Mouse (Mus musculus) forebrain, embryonic 11.5 days (tissue): ENCODE data around the gene Castor1. TPM values are rescaled to one million over a fixed set of nuclear protein-coding genes. Genes with fewer than 3 reads are reported as not detected.
"Not testable (repeated sequence)": the region's sequence is repeated elsewhere in the genome, so short reads cannot be mapped to it uniquely, and the experiment has no call there.

Source experiments
- ATAC-seq: fragments of 200-750 bp; cut with Nextera tagmentation; replicated peaks from 2 replicates; pipeline ENCODE4 v1.8.0; 2017; ENCODE audit warnings: moderate TSS enrichment; ENCODE audit not compliant: low FRiP score
- DNase-seq: peaks from one replicate; pipeline ENCODE4 v3.0.0-alpha.2; 2017; ENCODE audit warnings: low spot score
- H3K27ac ChIP-seq: fragments of 300-500 bp; sonication (generic); 2 replicates; pipeline ENCODE4 v1.5.1; 2014; ENCODE audit warnings: low read depth, low read length
- H3K27me3 ChIP-seq: fragments of 300-500 bp; sonication (generic); 2 replicates; pipeline ENCODE4 v1.6.1; 2014; ENCODE audit warnings: mild to moderate bottlenecking, low read length, mixed read lengths; ENCODE audit not compliant: control insufficient read depth, insufficient read depth
- H3K36me3 ChIP-seq: fragments of 300-500 bp; sonication (generic); 2 replicates; pipeline ENCODE4 v1.6.1; 2014; ENCODE audit warnings: mild to moderate bottlenecking, low read length, moderate library complexity, mixed read lengths; ENCODE audit not compliant: control insufficient read depth, insufficient read depth
- H3K4me1 ChIP-seq: fragments of 300-500 bp; sonication (generic); replicated peaks from 2 replicates; pipeline ENCODE4 v1.6.1; 2014; ENCODE audit warnings: low read length, mixed read lengths; ENCODE audit not compliant: control insufficient read depth, insufficient read depth
- H3K4me2 ChIP-seq: fragments of 300-500 bp; sonication (generic); 2 replicates; pipeline ENCODE4 v1.6.1; 2014; ENCODE audit warnings: low read depth, mild to moderate bottlenecking, low read length, moderate library complexity, mixed read lengths; ENCODE audit not compliant: severe bottlenecking
- H3K4me3 ChIP-seq: fragments of 300-500 bp; sonication (generic); 2 replicates; pipeline ENCODE4 v1.5.1; 2014; ENCODE audit warnings: low read depth, low read length
- H3K9ac ChIP-seq: fragments of 300-500 bp; sonication (generic); 2 replicates; pipeline ENCODE4 v1.6.1; 2014; ENCODE audit warnings: low read length
- H3K9me3 ChIP-seq: fragments of 300-500 bp; sonication (generic); 2 replicates; pipeline ENCODE4 v1.6.1; 2016; ENCODE audit warnings: low read length, mixed read lengths; ENCODE audit not compliant: control insufficient read depth
- WGBS: fragments of 180-500 bp; shearing (Covaris S2); extraction: QIAGEN DNeasy Blood & Tissue Kit; methylation state at CpG from one replicate; pipeline ENCODE4 v1.1.7; 2014; 5-methylcytosine and 5-hydroxymethylcytosine counted together
- polyA plus RNA-seq: library from polyadenylated mRNA; unstranded; fragments of >200 nt; fragmentation: Nextera tagmentation; extraction: Ambion mirVana; gene quantifications from 2 replicates; pipeline ENCODE4 v1.2.1, GENCODE M21; 2014

Castor1 gene
- polyA plus RNA-seq, result 2.0 and 2.5 TPM in 2 replicates

DNA sequence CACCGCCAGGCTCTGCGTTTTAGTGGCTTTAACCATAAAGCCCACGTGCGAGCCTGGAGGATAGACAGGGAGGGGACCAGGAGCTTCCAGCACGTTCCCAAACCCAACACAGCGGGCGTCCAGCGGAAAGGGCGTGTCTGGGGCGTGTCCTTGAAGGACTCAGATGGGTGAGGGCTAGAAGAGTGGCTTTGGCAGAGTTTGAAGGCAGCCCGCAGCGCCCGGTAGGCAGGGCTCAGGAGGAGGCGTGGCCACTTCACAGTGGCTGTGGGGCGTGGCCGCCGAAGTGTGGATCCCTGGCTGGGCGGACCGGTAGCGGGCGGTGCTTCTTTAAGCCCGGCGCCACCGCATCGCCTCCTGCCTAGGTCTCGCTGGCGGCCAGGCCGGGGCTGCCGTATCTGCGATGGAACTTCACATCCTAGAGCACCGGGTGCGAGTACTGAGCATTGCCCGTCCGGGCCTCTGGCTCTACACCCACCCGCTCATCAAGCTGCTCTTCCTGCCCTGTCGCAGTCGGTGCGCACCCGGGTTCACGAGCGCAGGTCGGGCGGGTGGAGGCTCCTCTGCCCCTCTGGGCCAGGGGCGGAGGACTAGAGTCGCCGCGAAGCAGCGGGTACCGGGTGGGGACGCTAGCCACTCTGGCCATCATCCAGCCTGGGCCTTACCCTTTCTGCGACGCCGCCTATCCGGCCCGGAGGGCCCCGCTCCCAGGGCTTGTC lies at the start of gene Castor1:
Gene Castor1, plus strand, starts transcription at position 312 of the 716 bp plus-strand sequence.
- 2% methylated on average over 56 of the region's 56 CpGs for WGBS
- peaks cover 6% of the 10 kb centered on the region; the same call in 1 of the 2 replicates for H3K4me1 ChIP-seq
- ATAC-seq, result peak; percentile 90
- H3K9ac ChIP-seq, result peak within 1 kb of the TSS; percentile 45
- peaks cover 11% of the 10 kb centered on the region for H3K27me3 ChIP-seq
- H3K27ac ChIP-seq, result no peak within 1 kb of the TSS
- no peaks in the 10 kb centered on the region; the same call in 1 of the 2 replicates for H3K36me3 ChIP-seq
- peak within 1 kb of the TSS; percentile 94 for H3K4me2 ChIP-seq
- peak within 1 kb of the TSS; percentile 39 for H3K4me3 ChIP-seq
- peak; percentile 90 for DNase-seq
- no peaks in the 10 kb centered on the region for H3K9me3 ChIP-seq

DNA sequence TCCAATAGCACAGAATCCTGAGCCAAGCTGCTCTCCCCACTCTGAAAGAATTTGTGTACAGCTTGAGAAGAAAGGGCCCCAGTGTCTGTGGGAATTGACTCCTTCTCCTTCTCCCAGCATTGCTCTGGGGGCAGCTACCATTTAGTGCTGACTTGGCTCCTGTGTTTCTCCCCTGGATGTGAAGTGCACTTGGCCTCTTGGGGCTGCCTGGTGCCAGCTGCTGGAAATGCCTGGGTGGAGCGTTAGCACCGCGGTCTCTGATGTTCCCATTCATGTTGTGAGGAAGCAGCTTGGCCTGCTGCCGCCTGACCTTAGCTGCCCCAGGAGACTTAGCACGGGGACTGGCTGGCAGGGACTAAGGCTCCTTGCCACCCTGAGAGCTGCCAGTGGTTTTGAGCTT lies 43.4 kb upstream of the Castor1 start:
- WGBS, result 95% methylated on average over 5 of the region's 5 CpGs
- Histone ChIP-seq H3K9me3 (no peaks in the 10 kb centered on the region), H3K36me3 (peaks cover 62% of the 10 kb centered on the region), H3K4me3 (no peak overlapping the region), H3K9ac (no peak overlapping the region), H3K27me3 (no peaks in the 10 kb centered on the region), H3K27ac (no peak overlapping the region), H3K4me1 (no peaks in the 10 kb centered on the region), H3K4me2 (no peak overlapping the region)
- DNase-seq (no peak), ATAC-seq (no peak)

DNA sequence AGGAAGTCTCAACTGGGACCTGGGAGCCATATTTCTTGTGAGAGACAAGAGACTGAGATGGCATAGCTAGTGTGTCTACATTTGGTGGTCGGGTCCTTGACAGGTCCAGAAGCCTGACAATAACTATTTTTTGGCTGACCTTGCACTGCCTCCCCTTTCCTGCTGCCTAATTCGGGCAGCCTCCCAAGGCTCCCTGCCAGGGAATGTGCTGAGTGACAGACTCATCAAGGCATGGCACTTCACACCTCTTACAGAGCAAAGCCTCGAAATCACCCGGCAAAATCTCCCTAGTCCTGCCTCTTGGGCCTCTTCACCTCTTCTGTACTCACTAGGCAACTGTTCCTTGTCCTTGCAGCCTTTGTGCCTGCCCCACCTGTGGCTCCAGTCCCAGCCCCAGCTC lies 40.3 kb upstream of the Castor1 start:
- 94% methylated on average over 4 of the region's 4 CpGs for WGBS
- H3K27me3 ChIP-seq, result no peaks in the 10 kb centered on the region
- no peak overlapping the region for H3K4me3 ChIP-seq
- ATAC-seq (no peak), DNase-seq (no peak)
- H3K9ac ChIP-seq, result no peak overlapping the region
- H3K9me3 ChIP-seq, result no peaks in the 10 kb centered on the region
- H3K36me3 ChIP-seq, result peaks cover 55% of the 10 kb centered on the region
- H3K27ac ChIP-seq, result no peak overlapping the region
- H3K4me2 ChIP-seq, result no peak overlapping the region
- H3K4me1 ChIP-seq, result no peaks in the 10 kb centered on the region

DNA sequence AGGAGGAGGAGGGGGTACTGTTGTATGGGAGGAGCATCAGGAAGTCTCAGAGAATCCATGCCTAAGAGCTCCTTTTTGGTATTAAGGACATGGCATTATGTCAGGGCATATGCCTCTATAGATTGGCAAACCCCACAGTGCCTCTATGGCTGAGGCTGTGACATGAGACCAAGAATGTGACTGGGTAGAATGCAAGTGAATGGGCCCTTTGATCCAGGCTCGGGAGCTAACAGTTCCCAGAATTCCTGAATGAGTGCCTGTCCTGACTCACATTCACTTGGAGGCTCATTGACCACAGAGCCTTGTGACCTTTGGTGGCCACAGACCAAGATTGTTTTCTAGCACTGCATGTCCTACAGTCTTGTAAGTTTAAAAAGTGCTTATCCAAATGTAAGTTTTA lies 36.0 kb upstream of the Castor1 start:
- H3K4me3 ChIP-seq, result no peak overlapping the region
- no peaks in the 10 kb centered on the region for H3K27me3 ChIP-seq
- no peaks in the 10 kb centered on the region for H3K4me1 ChIP-seq
- no peak overlapping the region for H3K9ac ChIP-seq
- H3K27ac ChIP-seq, result no peak overlapping the region
- DNase-seq (no peak), ATAC-seq (no peak)
- whole genome bisulfite sequencing, result 10% methylated on average over 1 of the region's 1 CpGs
- peaks cover 21% of the 10 kb centered on the region for H3K36me3 ChIP-seq
- H3K9me3 ChIP-seq, result no peaks in the 10 kb centered on the region
- no peak overlapping the region for H3K4me2 ChIP-seq

DNA sequence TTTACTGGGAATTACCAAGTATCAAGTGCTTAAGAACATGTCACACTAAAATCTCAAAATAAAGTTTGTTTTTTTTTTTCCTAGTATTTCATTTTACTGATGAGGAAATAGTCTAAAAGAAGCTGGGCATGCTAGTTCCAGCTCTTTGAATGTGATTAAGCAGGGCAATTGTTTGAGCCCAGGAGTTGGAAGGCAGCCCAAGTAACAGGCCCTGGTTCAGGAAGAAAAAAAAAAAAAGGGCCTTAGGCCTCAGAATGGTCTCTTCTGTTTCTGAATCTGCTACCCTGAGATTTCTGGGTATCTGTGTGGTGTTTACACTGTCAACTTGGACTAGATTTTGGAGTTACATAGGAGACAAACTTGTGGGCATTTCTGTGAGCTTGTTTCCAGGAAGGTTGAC lies 34.5 kb upstream of the Castor1 start:
- DNase-seq (no peak), ATAC-seq (no peak)
- no peak overlapping the region for H3K27ac ChIP-seq
- H3K4me1 ChIP-seq, result peaks cover 5% of the 10 kb centered on the region
- H3K9me3 ChIP-seq, result no peaks in the 10 kb centered on the region
- H3K9ac ChIP-seq, result no peak overlapping the region
- H3K36me3 ChIP-seq, result peaks cover 16% of the 10 kb centered on the region
- H3K4me3 ChIP-seq, result no peak overlapping the region
- no peaks in the 10 kb centered on the region for H3K27me3 ChIP-seq
- H3K4me2 ChIP-seq, result no peak overlapping the region

DNA sequence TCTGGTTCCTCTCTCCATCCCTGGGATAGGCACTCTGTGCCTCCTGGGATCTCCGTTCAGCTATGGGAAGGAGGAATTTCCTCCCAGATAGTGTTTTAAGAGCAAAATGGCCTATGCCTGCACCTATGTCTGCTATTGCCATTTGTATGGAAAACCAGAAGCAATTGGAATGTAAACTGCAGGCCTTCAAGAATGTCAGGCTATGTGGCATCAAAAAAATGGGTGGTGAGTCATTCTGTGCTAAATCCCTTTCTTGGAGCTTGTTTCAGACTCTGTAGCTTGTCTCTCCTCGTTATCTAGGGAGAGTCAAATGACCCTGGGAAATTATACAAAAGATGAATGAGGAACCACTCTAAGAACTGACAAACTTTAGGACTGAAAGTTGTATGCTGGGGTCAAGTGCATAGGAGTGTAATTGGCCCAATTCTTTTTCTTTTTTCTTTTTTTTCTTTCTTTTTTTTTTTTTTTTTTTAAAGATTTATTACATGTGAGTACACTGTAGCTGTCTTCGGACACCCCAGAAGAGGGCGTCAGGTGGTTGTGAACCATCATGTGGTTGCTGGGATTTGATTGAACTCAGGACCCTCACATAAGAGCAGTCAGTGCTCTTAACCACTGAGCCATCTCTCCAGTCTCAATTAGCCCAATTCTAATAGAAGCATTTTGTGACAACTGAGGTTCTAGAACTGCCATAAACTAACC lies 33.6 kb upstream of the Castor1 start:
- 67% methylated on average over 4 of the region's 4 CpGs for WGBS
- no peak overlapping the region for H3K4me2 ChIP-seq

DNA sequence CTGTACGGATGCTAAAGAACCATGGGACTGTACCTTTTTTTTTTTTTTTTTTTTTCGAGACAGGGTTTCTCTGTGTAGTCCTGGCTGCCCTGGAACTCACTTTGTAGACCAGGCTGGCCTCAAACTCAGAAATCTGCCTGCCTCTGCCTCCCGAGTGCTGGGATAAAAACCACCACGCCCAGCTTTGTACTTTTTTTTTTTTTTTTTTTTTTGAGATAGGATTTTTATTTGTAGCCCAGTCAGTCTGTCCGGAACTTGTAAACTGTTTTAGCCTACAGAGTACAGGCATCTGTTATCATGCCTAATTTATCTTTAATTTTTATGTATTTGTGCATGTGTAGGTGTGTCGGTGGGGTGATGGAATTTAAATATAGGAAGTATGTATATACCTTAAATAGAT lies 32.5 kb upstream of the Castor1 start:
- H3K27me3 ChIP-seq, H3K9me3 ChIP-seq, H3K4me1 ChIP-seq, H3K9ac ChIP-seq, DNase-seq, H3K4me2 ChIP-seq, H3K36me3 ChIP-seq, ATAC-seq, H3K27ac ChIP-seq, H3K4me3 ChIP-seq: not testable (repeated sequence)
- WGBS, result 87% methylated on average over 6 of the region's 6 CpGs

More for the DNA sequence above, 33.6 kb upstream of the Castor1 start:
- no peak overlapping the region for H3K4me3 ChIP-seq
- H3K27ac ChIP-seq, result no peak overlapping the region
- H3K9ac ChIP-seq, result no peak overlapping the region
- peaks cover 5% of the 10 kb centered on the region for H3K4me1 ChIP-seq
- no peaks in the 10 kb centered on the region for H3K9me3 ChIP-seq
- no peak for ATAC-seq
- no peaks in the 10 kb centered on the region for H3K27me3 ChIP-seq
- no peak for DNase-seq
- peaks cover 10% of the 10 kb centered on the region; the same call in 1 of the 2 replicates for H3K36me3 ChIP-seq

DNA sequence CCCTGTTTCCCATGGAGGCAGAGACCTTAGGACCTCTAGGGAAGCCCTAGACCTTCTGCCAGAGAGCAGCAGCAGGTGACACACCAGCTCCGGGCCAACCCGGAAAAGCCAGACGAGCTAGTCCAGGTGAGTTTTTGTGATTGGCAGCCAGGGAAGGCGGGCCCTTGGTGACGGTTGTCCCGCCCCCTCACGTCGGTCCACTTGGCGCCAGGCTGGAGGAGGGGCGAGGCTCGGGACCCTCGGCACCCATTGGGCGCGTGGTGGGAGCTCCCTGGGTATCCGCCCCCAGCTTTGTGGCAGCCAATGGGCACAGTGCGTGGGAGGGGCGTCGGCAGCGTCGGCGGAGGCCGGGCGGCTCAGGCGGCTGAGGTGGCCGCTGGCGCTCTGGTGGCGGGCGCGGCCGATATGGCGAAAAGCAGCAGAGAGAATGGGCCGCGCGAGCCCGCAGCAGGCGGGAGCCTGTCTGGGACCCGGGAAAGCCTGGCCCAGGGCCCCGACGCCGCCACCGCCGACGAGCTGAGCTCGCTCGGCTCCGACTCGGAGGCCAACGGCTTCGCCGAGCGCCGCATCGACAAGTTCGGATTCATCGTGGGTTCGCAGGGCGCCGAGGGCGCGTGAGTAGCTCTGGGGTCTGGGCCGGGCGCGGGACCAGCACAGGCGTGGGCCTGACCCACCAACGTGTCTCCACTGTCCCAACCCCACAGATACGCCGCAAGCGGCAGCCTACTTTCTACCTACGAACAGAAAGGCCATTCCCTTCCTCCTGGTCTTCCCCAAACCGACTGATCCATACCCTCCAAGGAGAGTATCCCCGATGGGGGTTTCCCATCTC lies 31.3 kb upstream of the Castor1 start, which contains the start of gene Tbc1d10a:
Gene Tbc1d10a, plus strand, starts transcription at position 304 of the 832 bp plus-strand sequence.
- Histone ChIP-seq H3K4me1 (peaks cover 5% of the 10 kb centered on the region), H3K4me2 (peak within 1 kb of the TSS; percentile 93), H3K27me3 (no peaks in the 10 kb centered on the region), H3K27ac (no peak within 1 kb of the TSS), H3K9me3 (no peaks in the 10 kb centered on the region), H3K4me3 (peak within 1 kb of the TSS; percentile 78), H3K36me3 (peaks cover 3% of the 10 kb centered on the region; the same call in 1 of the 2 replicates), H3K9ac (peak within 1 kb of the TSS; percentile 88)
- under 1% methylated on average over 70 of the region's 71 CpGs for WGBS
- ATAC-seq, result peak; percentile 100
- peak; percentile 99 for DNase-seq
